Mouse (Mus musculus): ENCODE data around the gene Cflar.

The Cflar gene

DNA sequence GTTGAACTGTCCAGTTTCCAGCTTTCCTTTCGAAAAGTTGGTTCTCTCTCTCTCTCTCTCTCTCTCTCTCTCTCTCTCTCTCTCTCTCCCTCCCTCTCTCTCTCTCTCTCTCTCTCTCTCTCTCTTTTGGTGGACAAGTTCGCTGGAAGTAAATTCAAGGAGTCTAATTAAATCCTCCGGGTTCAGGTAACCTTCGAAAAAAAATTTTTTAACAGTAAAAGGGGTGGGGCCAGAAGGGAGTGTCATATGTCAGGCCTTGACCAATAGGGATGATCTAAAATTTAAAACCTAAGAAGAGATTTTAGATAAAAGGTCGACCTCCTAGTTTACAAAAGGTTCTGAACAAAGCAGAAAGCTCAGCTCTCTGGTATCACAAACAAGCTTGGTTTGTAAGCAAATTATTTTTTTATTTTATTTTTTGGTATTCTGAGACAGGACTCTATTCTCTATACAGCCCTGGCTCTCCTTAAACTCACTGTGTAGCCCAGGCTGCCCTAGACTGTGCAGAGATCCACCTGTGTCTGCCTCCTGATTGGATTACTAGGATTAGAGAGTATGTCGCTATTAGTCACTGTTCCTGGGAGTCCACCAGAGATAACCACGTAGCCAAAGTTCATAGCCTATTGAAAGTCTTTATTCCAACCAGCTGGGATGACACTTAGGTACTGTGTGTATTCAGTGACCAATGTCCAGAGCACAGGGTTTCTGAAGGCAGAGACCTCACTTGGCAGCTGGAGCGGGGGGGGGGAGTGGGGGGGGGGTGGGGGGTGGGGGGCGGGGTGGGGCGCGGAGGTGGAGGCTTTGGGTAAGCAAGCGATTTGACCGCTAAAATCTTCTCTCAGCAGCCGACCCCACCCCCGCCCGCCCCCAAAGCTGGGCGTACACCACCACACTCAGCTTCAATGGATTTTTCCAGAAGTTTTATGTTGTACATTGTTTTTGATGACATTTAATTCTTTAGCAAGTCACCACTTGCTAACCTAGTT lies 1.1 kb downstream of the Cflar start:
- peak; percentile 70 for DNase-seq (ENCODE audit: low spot score)

DNA sequence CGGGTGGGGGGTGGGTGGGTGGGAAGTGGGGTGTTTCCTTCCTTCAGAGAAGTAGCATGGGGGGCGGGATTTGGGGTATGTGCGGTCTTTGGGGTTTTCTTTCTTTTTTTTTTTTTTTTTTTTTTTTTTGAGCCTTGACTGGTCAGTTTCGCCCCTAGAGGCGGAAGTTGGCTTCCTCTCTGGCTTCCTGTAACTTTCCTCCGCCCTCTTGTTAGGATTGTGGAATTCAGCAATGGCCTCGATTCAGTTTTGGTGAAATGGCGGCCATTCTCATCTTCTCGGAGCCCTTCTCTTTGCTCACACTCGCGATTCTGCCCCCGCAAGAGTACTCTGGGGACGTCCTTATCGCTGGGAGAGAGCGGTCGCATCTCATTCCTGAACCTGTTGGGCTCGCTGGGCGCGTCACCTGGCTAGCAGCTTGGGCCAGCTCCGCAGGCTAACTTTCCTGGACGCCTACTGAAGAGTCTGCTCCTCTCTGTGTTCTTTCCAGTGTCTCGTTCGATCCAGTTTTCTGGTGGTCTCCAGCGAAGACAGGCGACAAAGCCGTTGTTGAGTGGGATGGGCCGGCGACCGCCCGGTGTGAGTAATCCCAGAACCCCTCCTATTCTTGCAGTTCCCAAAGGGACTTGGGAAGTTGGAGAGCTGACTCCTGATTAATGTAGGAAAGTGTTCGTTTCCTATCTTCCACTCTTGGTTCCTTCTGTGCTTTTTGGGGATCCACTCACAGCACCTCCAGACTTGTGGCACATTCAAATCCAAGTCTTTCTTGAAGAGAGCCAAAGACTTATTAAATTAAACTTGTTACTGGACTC lies 2.0 kb downstream of the Cflar start:
- DNase-seq (ENCODE audit: low spot score), result peak; percentile 79

DNA sequence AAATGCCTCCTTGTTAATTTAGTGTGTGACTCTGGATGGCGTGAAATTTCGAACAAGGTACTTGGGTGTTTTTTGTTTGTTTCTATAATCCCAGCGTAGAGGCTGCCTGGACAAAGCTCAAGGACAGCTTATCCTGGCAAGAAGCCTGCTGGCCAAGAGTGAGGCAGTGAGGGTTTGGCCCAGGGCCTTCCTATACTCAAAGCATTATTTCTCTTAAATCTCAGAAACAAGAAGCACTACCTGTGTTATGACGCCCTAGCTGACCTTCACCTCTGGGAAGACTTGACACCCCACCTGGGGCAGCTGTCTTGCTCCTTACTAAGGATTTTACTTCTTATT lies 2.6 kb downstream of the Cflar start:
- DNase-seq (ENCODE audit: low spot score), result peak; percentile 12

DNA sequence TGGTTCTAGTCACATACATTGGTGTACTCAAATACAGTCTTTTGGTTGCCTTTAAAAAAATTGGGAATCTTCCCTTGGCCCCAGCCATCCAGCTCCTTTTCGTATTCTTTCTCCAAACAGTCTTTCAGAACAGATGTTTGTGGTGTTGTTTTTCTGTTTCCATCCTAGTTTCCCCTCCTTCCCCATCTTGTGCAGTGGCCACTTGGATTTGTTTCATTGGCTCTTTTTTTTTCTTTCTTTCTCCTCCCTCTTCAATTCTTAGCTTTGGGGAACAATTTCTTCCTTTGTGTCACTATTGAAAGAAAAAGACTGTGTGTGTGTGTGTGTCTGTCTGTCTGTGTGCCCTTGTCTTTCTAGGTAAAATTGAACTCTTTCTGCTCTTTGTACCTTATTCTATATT lies 3.1 kb downstream of the Cflar start:
- no peak for DNase-seq (ENCODE audit: low spot score)

DNA sequence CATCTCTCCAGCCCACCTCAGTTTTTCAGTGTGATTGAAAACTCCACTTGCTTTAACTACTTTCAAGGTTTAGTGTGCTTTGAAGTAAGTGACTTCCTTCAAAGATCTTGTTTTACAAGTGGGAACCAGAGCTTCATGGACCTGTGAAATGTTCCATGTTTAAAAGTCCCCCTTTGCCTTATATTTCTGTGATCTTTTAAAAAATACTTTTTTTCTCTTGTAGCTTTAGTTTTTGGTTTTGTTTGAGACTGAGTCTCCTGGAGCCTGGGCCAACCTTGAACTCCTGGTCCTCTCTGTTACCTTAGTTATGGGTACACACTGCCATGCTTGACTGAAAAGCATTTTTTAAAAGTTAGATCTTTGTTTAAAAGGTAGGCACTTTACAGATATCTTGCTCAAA lies 4.2 kb downstream of the Cflar start:
- DNase-seq (ENCODE audit: low spot score), result no peak

DNA sequence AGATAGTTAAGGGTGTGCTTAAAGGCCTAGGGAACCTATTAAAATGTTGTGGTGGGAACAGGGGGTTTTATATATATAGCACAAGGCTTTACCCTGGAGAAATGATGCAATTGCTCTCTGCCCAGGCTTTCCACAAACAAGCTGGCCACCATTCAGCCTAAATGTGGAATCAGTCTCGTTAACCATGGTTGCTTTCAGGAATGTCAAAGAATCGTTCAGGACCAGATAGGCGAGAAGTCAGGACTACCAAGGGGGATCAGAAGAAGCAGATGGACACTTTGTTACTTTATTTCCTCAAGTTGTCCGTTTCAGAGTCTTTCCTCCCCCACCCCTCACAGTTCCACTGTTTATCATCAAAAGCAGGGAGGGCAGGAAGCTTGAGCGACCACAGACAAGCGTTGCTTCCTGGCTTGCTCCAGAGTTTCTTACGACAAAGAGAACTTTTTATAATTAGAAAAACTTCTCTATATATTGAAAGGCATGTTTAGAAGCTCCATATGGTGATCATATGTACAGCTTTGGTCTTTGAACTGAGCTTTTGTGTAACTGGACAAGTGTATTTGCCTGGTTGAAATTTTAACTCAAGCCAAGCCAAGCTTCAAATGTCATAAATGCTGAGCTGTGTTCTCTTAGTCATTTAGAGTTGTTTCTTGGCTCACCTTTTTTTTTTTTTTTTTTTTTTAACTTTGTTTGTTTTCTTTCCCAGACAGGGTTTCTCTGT lies 5.0 kb downstream of the Cflar start:
- no peak for DNase-seq (ENCODE audit: low spot score)

DNA sequence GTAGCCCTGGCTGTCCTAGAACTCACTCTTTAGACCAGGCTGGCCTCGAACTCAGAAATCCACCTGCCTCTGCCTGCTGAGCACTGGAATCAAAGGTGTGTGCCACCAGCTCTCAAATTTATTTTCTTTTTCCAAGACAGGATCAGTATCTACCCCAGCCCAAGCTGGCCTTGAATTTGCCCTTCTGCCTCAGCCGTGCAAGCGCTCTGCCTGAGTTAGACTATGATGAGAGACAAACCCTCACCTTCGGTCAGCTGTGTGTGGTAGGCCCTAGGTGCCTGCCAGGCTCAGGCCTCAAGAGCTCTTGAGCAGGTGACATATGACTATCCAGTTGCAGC lies 5.5 kb downstream of the Cflar start:
- no peak for DNase-seq (ENCODE audit: low spot score)

DNA sequence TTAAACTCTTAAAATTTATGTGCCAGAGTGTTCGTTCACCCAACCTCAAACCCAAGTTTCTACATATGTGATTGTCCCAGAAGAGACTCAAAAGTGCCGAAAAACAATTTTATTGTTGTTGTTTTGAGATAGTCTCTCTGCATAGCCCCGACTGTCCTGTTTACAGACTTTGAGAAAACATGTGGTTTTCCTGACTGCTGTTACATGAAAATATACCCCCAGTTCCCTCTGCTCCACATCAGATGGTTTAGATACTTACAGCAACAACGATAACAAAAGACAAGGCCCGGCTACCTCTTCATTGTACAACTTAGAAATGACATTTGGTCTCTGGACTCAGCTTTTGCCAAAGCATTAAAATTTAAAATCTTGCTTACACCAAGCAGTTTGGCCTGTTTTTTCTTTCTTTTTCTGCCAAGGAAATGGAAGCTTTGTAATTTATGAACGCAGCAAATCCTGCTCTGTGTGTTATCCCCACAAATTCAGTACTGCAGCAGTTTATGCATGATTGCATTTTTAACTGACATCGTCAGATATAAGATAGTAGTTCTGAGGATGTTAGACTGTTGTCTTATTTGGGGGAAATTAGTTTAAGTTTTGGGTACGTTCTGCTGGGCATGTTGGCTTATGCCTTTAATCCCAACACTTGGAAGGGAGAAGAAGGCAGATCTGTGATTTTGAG lies 6.4 kb downstream of the Cflar start:
- no peak for DNase-seq (ENCODE audit: low spot score)

DNA sequence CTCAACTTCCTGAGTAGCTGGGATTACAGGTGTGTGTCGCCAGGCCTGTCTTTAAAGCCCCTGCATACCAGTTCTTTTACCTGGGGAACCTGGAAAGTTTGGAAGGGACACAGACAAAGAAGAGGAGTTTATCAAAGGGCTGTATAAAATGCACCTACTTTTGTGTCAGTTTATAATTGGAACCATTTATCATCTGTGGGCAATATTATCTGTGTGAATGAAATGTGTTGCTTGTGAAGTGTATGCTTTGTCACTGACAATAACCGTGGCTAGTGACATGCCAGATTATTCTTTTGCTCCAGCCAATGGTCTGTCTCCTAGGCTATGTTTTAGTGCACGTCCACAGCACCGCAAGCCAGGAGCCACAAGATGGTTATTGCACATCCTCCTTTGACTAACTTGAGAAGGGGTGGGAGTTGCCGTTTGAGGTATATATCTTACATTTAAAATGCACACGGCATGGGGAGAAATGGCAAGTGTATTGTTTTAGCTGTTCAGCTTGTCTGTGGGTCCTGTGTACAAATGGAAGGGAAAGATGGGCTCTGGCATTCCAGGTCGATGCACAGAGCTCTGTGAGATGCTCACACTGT lies 8.1 kb downstream of the Cflar start:
- no peak for DNase-seq (ENCODE audit: low spot score)

DNA sequence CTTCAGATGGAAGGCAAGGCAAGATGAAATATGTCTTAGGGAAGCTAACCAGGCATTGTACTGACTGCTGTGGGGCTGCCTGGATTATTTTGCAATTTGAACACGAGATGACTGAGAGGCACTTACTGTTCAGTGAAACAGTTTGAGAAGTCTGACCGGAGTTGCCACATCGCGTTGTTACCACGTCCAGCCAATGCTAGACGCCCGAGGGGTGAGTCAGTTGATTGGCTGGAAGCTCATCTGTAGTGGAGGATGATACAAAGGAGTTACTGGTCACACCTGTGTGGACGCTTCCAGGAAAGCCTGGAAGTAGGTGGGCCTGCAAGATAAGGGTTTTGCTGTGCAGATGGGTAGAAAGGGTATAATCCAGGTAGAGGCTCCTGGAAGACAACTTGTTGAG lies 8.8 kb downstream of the Cflar start:
- DNase-seq (ENCODE audit: low spot score), result no peak

DNA sequence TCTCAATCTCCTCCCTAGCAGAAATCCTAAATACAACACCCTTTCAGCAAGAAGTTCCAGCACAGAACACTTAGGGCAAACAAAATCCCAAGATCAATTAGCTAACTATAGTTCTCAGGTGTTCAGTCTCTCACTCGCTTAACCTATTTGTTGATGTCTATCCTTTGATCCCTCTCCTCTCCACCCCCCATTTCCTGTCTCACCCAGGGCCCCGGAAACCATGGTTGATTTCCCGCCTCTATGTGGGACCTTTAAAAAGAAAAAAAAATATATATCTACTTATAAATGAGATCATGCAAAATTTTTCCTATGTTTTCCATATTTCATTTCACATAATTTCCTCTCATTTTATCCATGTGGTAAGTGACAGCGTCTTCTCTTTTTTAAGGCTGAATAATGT lies 9.7 kb downstream of the Cflar start:
- DNase-seq (ENCODE audit: low spot score), result no peak

DNA sequence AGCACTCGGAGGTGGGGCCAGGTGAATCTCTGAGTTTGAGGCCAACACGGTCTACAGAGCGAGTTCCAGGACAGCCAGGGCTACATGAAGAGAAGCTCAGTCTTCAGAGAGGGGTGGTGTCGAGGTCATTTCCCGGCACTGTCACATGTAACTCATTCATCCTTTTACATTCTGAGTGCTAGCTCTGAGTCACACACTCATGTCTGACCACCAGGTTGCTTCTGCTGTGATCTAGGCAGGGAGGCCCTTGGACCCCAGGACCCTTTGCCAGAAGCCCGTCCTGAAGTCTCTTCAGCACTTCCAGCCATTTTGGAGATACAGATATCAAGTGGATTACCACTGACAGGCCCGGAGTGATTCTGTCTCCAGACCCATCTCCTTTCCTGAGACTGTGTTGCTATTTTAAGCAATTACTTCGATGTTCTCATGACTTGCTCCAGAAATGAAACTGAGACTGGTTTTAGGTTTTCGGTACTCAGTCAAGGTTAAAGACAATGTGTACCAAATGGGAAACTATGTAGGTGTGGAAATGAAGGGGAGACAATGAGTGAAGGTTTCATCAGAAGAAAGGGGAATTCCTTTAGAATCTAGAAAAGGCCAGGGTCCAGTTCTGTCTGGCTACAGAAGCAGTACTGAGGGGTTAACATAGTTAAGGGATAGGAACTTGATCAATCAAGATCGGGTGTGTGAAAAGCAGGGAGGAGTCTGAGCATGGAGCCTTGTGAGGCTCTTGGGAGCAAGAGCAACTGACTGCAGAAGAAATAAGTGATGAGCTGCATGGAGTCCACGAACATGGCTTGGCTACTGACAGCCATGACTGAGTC lies 11.0 kb downstream of the Cflar start:
- DNase-seq (ENCODE audit: low spot score), result no peak

DNA sequence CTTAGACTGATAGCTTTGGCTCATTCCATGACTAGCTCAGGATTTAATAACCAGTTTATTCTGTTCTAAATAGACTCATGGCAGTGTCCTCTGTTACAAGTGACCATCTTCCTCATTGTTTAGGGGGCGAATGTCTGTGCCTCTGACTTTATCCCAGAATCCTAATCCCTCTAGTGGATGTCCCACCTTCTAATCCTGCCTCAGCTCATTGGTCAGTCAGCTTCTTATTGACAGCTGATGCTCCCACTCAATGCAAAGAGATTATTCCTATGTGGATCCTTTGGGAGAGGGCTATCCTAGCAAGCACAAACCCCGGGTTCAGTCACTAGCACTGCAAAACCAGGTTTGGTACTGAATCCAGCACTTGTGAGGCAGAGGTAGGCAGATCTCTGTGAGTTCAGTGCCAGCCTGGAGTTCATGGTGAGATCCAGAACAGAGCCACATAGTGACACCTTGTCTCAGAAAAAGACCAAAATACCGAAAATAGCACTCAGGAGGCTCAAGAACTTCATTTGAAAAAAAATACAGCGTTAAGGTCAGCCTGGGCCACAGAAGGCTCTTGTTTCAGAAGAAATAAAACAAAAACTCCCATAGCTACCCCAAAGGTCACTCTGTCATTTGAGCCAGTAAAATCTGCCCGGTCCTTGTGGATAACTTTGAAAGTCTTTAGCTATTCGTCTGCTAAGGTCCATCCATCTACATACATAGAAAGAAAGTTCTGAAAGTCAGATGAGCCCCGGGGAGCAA lies 11.9 kb downstream of the Cflar start:
- DNase-seq (ENCODE audit: low spot score), result no peak

DNA sequence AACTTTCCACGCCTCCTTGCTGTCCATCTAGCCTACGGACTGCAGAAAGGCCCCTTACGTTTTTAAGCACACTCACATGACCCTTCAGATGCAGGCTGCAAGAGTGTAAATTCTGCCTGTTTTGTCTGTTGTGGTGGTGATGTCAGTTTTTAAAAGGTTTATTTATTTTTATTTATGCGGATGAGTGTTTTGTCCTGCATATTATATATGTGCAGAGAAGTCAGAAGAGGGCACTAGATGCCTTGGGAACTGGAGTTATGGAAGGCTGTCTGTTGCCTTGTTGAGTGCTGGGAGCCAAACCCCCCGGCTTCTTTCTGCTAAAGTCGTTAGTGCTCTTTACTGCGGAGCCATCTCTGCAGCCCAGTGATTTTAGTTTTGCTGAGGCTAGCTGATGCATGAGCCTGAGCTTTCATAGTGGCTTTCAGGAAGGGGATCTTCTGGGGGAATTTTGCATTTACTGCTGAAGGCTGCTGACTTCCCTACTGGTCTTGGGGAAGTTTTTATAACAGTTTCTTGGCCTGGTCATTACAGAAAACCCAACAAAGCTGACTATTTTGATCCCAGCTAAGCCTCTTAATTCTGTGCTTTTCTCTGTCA lies 12.6 kb downstream of the Cflar start:
- DNase-seq (ENCODE audit: low spot score), result no peak

DNA sequence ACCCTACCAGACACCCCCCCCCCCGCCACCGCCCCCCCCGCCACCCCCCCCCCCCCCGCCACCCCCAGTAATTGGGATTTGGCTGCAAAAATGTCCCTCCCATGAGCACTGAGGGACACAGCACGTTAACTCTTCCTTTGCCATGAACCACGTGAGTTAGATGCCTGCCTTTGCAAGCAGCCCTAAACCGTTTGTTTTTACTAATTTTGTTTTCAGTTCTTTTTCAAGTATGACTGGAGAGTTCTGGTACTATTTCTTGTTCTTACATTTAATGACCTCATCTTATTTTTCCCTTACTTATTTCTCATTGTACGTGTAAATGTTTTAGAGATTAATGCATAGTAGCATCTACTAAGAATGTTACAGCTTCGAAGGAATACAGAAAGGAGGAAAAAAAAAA lies 13.2 kb downstream of the Cflar start:
- no peak for DNase-seq (ENCODE audit: low spot score)

DNA sequence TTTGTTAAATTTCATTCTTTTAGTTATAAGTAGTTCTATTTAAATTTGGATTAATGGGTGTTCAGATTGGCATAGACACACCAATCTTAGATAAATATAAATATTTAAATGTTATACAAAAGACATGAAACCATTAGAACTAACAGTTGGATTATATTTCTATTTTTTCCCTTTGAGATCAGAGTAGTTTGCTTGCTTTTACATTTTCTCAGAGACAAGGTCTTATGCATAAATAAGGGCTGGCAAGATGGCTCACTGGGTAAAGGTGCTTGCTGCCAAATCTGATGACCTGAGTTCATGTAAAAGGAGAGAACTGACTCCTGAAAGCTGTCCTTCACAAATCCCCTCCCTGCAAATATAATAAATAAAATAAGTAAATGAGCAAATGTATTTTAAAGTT lies 13.8 kb downstream of the Cflar start:
- no peak for DNase-seq (ENCODE audit: low spot score)

DNA sequence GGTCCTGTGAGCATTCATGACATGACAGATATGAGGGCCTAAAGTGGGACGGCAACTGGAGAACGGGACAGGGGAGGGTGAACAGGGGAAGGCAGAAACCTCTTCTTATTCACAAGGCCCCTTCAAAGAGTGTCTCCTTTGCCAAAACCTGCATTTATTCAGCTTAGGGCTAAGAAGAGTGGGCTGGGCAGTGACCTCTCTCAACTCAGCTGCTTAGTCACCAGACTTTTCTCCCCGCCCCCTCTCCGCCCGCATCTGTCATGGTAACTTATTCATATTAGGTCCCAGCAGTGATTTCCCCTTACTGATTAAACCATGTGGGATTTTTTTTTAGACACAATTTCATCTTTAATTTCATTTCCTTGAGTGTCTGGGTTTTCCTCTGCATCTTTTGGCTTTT lies 14.5 kb downstream of the Cflar start:
- DNase-seq (ENCODE audit: low spot score), result peak; percentile 42

DNA sequence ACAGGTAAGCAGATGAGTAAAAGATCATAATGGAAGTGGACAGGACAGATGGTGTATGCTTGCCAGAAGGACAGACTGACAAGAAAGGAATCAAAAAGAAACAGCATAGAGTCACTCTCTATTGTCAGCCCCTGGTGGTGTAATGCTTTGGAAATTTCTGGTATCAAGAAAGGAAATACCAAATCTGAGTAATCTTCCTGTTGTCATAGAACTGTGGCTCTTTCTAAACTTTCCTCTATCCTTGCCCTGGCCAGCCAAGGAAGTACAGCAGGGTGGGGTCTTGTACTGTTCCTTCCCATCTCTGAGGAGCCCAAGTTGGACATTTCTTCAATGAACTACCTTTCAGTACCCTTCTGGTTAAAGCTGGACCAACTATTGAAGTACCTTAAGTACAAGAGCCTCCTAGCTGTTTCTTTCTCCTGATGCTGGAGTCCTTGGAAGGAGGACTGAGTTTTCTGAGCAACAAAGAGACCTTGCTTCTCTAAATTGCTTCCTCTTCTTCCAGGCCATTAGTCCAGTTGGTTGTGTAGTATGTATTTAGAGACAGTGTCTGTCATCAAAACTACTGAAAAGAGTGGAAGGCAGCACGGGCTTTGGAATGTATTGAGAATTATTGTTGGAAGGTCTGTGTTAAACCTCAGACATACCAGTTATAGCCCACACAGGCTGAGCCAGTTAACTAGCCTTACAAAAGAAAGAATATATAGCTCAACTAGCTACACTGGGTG lies 15.9 kb downstream of the Cflar start:
- no peak for DNase-seq (ENCODE audit: low spot score)
